ENCODE assay signal across 10 mouse cellular contexts in genomic region chrX:85646204-85646777, GRCm38 (mm10).
DNase-seq lines count a peak whose midpoint lies in the region; ATAC-seq and TF ChIP-seq lines count a peak whose summit lies in the region.
"Had no signal": no experiment of that assay in that cellular context is flagged by ENCODE, and none has a peak within 500 bp of the region (broad histone marks: within the 10 kb centered on the region; RNA-seq: fewer than 3 reads in every experiment).

No protein-coding gene starts in this region.

- TF ChIP-seq CTCF in heart, postnatal 0 days (IDR thresholded peaks at IDR 0.05; ENCODE audit: low read depth) = peak; percentile 58

- no peaks in the 10 kb centered on the region for H3K4me1 ChIP-seq in heart, postnatal 0 days (ENCODE audit: control insufficient read depth, insufficient read depth)
- no peaks in the 10 kb centered on the region for H3K4me1 ChIP-seq in liver, embryonic 13.5 days (replicated peaks)
- H3K4me1 ChIP-seq: embryonic facial prominence, embryonic 15.5 days; liver, embryonic 15.5 days had no signal

- no peak; the same call in 1 of the 2 replicates for ATAC-seq in heart, postnatal 0 days (ENCODE audit: insufficient read depth, low read depth)
- no peak for ATAC-seq in liver, embryonic 13.5 days (ENCODE audit: low read depth)

- TF ChIP-seq EP300 in heart, postnatal 0 days (IDR thresholded peaks at IDR 0.05; ENCODE audit: low read depth) = no peak

- WGBS in heart, postnatal 0 days = 28% methylated on average over 8 of the region's 8 CpGs
- WGBS in liver, embryonic 13.5 days (ENCODE audit: insufficient replicate concordance) = 29% methylated on average over 8 of the region's 8 CpGs

- DNase-seq in heart, postnatal 0 days (ENCODE audit: low spot score) = peak; percentile 66
- no peak for DNase-seq in heart, postnatal 36 days
- DNase-seq in 3T3-L1 (ENCODE audit: low read depth, low spot score) = peak; percentile 72
- DNase-seq in MEL-GATA-1-ER (ENCODE audit: extremely low read depth, low read depth) = peak; percentile 54
- DNase-seq in embryo, embryonic 11.5 days (ENCODE audit: low read depth, low spot score) = peak; percentile 7
- DNase-seq in liver, embryonic 13.5 days = peak; percentile 2
- peak; percentile 64 for DNase-seq in splenic B cell, adult 2 months (ENCODE audit: low read depth, low spot score)
- DNase-seq in right cerebral cortex, postnatal 25 days = no peak

- H3K9me3 ChIP-seq in heart, postnatal 0 days (replicated peaks; ENCODE audit: control insufficient read depth, low read length) = no peaks in the 10 kb centered on the region
- H3K9me3 ChIP-seq in liver, embryonic 13.5 days (replicated peaks) = no peaks in the 10 kb centered on the region
- H3K9me3 ChIP-seq: embryonic facial prominence, embryonic 15.5 days; liver, embryonic 15.5 days had no signal

- H3K36me3 ChIP-seq in heart, postnatal 0 days (replicated peaks; ENCODE audit: control insufficient read depth, insufficient read depth, low read length) = no peaks in the 10 kb centered on the region
- no peaks in the 10 kb centered on the region for H3K36me3 ChIP-seq in liver, embryonic 13.5 days
- H3K36me3 ChIP-seq in splenic B cell, adult 2 months (ENCODE audit: control insufficient read depth, insufficient read depth, low read length, poor library complexity, severe bottlenecking) = no peaks in the 10 kb centered on the region
- H3K36me3 ChIP-seq: embryonic facial prominence, embryonic 15.5 days; liver, embryonic 15.5 days had no signal

- no peak overlapping the region for H3K27ac ChIP-seq in heart, postnatal 0 days (ENCODE audit: low read depth)
- H3K27ac ChIP-seq in liver, embryonic 13.5 days = no peak overlapping the region
- H3K27ac ChIP-seq: embryonic facial prominence, embryonic 15.5 days; liver, embryonic 15.5 days had no signal

- no peak overlapping the region for H3K4me3 ChIP-seq in heart, postnatal 0 days (ENCODE audit: low read depth, low read length)
- H3K4me3 ChIP-seq in liver, embryonic 13.5 days (replicated peaks) = no peak overlapping the region
- H3K4me3 ChIP-seq: embryonic facial prominence, embryonic 15.5 days; liver, embryonic 15.5 days had no signal

- H3K27me3 ChIP-seq in heart, postnatal 0 days (ENCODE audit: control insufficient read depth, insufficient read depth, low read length) = no peaks in the 10 kb centered on the region
- no peaks in the 10 kb centered on the region for H3K27me3 ChIP-seq in liver, embryonic 13.5 days
- no peaks in the 10 kb centered on the region for H3K27me3 ChIP-seq in splenic B cell, adult 2 months (ENCODE audit: control insufficient read depth, insufficient read depth, low read length, poor library complexity, severe bottlenecking)
- H3K27me3 ChIP-seq: embryonic facial prominence, embryonic 15.5 days; liver, embryonic 15.5 days had no signal

- no peak overlapping the region for H3K4me2 ChIP-seq in heart, postnatal 0 days (ENCODE audit: low read depth, low read length)
- H3K4me2 ChIP-seq in liver, embryonic 13.5 days = no peak overlapping the region
- H3K4me2 ChIP-seq: embryonic facial prominence, embryonic 15.5 days; liver, embryonic 15.5 days had no signal

- intact Hi-C loops in heart, postnatal 36 days (cut with DNase I) = loop anchor here (2.0 to 10.0 kb wide), 2 partner anchors 147 to 641 kb away; no protein-coding TSS in a partner anchor

- no peak overlapping the region for H3K9ac ChIP-seq in heart, postnatal 0 days (replicated peaks; ENCODE audit: low read depth, low read length)
- no peak overlapping the region for H3K9ac ChIP-seq in liver, embryonic 13.5 days
- H3K9ac ChIP-seq: embryonic facial prominence, embryonic 15.5 days; liver, embryonic 15.5 days had no signal

Comparison
In these comparisons a context has a peak if more than half of its experiments do, and no peak if none do; other contexts are left out.
1. DNase-seq: peak in heart, postnatal 0 days (single experiment), 3T3-L1 (single experiment), MEL-GATA-1-ER (single experiment), embryo, embryonic 11.5 days (single experiment), liver, embryonic 13.5 days (single experiment) and splenic B cell, adult 2 months (single experiment); none in heart, postnatal 36 days (0 of 2) and right cerebral cortex, postnatal 25 days (single experiment).